Comparison of ENCODE assay signal across 8 mouse cellular contexts in the genomic region with DNA sequence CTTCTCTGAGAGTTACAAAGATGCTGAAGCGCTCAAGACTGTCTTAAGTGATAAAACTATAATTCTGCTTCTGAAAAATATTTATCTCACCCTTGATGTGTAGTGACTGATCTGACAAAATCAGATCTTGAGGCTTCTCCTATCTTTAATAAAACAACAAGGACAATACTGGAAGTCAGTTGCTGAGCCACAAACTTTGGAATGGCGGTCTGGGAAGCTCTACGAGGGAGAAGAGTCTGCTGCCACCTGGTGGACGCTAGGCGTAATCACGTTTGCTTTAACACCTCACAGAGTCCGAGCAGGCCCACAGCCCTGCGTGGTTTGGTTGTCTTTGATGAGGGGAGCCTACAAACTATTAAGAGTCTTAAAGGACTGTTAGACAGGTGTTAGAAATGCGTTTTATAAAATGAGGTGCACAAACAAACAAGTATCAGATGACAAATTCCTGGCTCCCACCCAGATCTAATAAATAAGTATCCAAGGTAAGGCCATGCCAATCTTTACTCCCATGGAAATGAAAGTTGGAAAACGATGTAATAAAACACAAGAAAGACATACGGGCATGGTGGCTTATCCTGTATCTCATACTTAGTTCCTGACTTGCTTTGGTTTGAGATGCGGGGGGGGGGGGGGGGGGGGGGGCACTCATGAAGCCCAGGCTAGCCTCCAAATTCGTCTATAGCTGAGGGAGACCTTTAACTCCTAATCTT.
DNase-seq lines count a peak whose midpoint lies in the region; ATAC-seq and TF ChIP-seq lines count a peak whose summit lies in the region.

No protein-coding gene starts in this region.

- peak; percentile 80 for TF ChIP-seq RAD21 in MEL (IDR thresholded peaks at IDR 0.05; ENCODE audit: low read depth, low read length)

- ATAC-seq in forebrain, embryonic 12.5 days (ENCODE audit: low FRiP score): peak; percentile 85
- ATAC-seq in lung, embryonic 14.5 days (ENCODE audit: insufficient read depth): peak; percentile 82

- no peaks in the 10 kb centered on the region for H3K79me2 ChIP-seq in MEL (ENCODE audit: control insufficient read depth, insufficient read depth, low read length, poor library complexity)

- no peak overlapping the region for H3K9ac ChIP-seq in MEL (ENCODE audit: control insufficient read depth, low read depth, low read length, poor library complexity, severe bottlenecking)
- H3K9ac ChIP-seq in forebrain, embryonic 12.5 days: no peak overlapping the region
- H3K9ac ChIP-seq in lung, embryonic 14.5 days: no peak overlapping the region

- H3K4me1 ChIP-seq in MEL (ENCODE audit: control insufficient read depth in 1 of 2, insufficient read depth in 2 of 2, low read length in 2 of 2): no peaks in the 10 kb centered on the region
- H3K4me1 ChIP-seq in forebrain, embryonic 12.5 days: no peaks in the 10 kb centered on the region
- H3K4me1 ChIP-seq in lung, embryonic 14.5 days (ENCODE audit: insufficient read depth): peaks cover 5% of the 10 kb centered on the region; the same call in 1 of the 2 replicates
- no peaks in the 10 kb centered on the region for H3K4me1 ChIP-seq in olfactory bulb, adult 2 months (ENCODE audit: control insufficient read depth, insufficient read depth, low read length)

- peak; percentile 72 for DNase-seq in MEL (ENCODE audit: low read depth, low spot score)
- DNase-seq in c-Kit-positive CD71-negative TER-119-negative erythroid progenitor cells, embryonic 14.5 days (ENCODE audit: low read depth): peak; percentile 46
- DNase-seq in heart, postnatal 4 days: peak; percentile 83
- peak; percentile 54 for DNase-seq in layer of hippocampus, adult 11-12 months (ENCODE audit: low spot score)
- DNase-seq in lung, embryonic 14.5 days: peak; percentile 94
- DNase-seq in urinary bladder, postnatal 4 days (ENCODE audit: low spot score in 2 of 2): peak; percentile 60 to 77

- no peak overlapping the region for H3K27ac ChIP-seq in MEL (ENCODE audit: control insufficient read depth, low read depth, low read length)
- H3K27ac ChIP-seq in forebrain, embryonic 12.5 days: no peak overlapping the region
- no peak overlapping the region for H3K27ac ChIP-seq in lung, embryonic 14.5 days (ENCODE audit: low read depth)
- no peak overlapping the region for H3K27ac ChIP-seq in olfactory bulb, adult 2 months (ENCODE audit: insufficient read depth, low read depth, low read length)

- 29% methylated on average over 12 of the region's 13 CpGs for WGBS in forebrain, embryonic 12.5 days
- 25% methylated on average over 13 of the region's 13 CpGs for WGBS in lung, embryonic 14.5 days
- 26% methylated on average over 13 of the region's 13 CpGs for WGBS in olfactory bulb, adult 2 months

- no peaks in the 10 kb centered on the region; a peak in 1 of 4 replicates for H3K27me3 ChIP-seq in MEL (ENCODE audit: control insufficient read depth in 1 of 2, insufficient read depth in 2 of 2, low read length in 2 of 2)
- no peaks in the 10 kb centered on the region for H3K27me3 ChIP-seq in forebrain, embryonic 12.5 days
- no peaks in the 10 kb centered on the region for H3K27me3 ChIP-seq in lung, embryonic 14.5 days (ENCODE audit: insufficient read depth, low read length)

- no peak for TF ChIP-seq POLR2A in MEL (IDR thresholded peaks at IDR 0.05; ENCODE audit: control insufficient read depth in 1 of 2, insufficient read depth in 1 of 2, low read depth in 1 of 2, low read length in 2 of 2, poor library complexity in 1 of 2)
- TF ChIP-seq POLR2A in olfactory bulb, adult 2 months (IDR thresholded peaks at IDR 0.05; ENCODE audit: insufficient read depth, low read depth, low read length): no peak

- H3K9me3 ChIP-seq in MEL (replicated peaks; ENCODE audit: insufficient read depth, low read length): no peaks in the 10 kb centered on the region
- no peaks in the 10 kb centered on the region for H3K9me3 ChIP-seq in forebrain, embryonic 12.5 days
- no peaks in the 10 kb centered on the region for H3K9me3 ChIP-seq in lung, embryonic 14.5 days (ENCODE audit: low read depth, low read length)

- no peaks in the 10 kb centered on the region for H3K36me3 ChIP-seq in MEL (ENCODE audit: control insufficient read depth in 1 of 2, insufficient read depth in 2 of 2, low read length in 2 of 2)
- H3K36me3 ChIP-seq in forebrain, embryonic 12.5 days (replicated peaks): no peaks in the 10 kb centered on the region
- H3K36me3 ChIP-seq in lung, embryonic 14.5 days (ENCODE audit: insufficient read depth): no peaks in the 10 kb centered on the region

- TF ChIP-seq CTCF in MEL (IDR thresholded peaks at IDR 0.05 in 2 of 3, conservative IDR thresholded peaks at IDR 0.05 in 1 of 3; ENCODE audit: control insufficient read depth in 1 of 3, insufficient read depth in 1 of 3, low read depth in 2 of 3, low read length in 3 of 3, poor library complexity in 1 of 3, severe bottlenecking in 1 of 3): peak; percentile 82 to 92 (median 90)
- peak; percentile 97 for TF ChIP-seq CTCF in lung, embryonic 14.5 days (IDR thresholded peaks at IDR 0.05; ENCODE audit: low read depth)
- peak; percentile 67 for TF ChIP-seq CTCF in olfactory bulb, adult 2 months (IDR thresholded peaks at IDR 0.05; ENCODE audit: insufficient read depth, low read depth, low read length)

- H3K4me2 ChIP-seq in forebrain, embryonic 12.5 days: no peak overlapping the region
- H3K4me2 ChIP-seq in lung, embryonic 14.5 days: no peak overlapping the region

- H3K4me3 ChIP-seq in MEL (ENCODE audit: control insufficient read depth in 1 of 2, insufficient read depth in 1 of 2, low read depth in 2 of 2, low read length in 2 of 2): no peak overlapping the region
- no peak overlapping the region for H3K4me3 ChIP-seq in forebrain, embryonic 12.5 days (replicated peaks)
- no peak overlapping the region for H3K4me3 ChIP-seq in lung, embryonic 14.5 days (ENCODE audit: low read depth, low read length)
- H3K4me3 ChIP-seq in olfactory bulb, adult 2 months (ENCODE audit: insufficient read depth, low read depth, low read length): no peak overlapping the region

- no peak for TF ChIP-seq EP300 in MEL (IDR thresholded peaks at IDR 0.05; ENCODE audit: low read depth in 1 of 2, low read length in 2 of 2)

TF ChIP-seq in MEL, 35 proteins besides CTCF, POLR2A, EP300 and RAD21:
- TF ChIP-seq ZNF384 (IDR thresholded peaks at IDR 0.05; ENCODE audit: low read depth, low read length): no peak
- TF ChIP-seq TCF12 (IDR thresholded peaks at IDR 0.05; ENCODE audit: low read depth, low read length): no peak
- peak; percentile 89 for TF ChIP-seq SMC3 (IDR thresholded peaks at IDR 0.05; ENCODE audit: low read depth, low read length)
- no peak for TF ChIP-seq GABPA (IDR thresholded peaks at IDR 0.05; ENCODE audit: low read depth, low read length)
- peak; percentile 78 for TF ChIP-seq ZC3H11A (IDR thresholded peaks at IDR 0.05; ENCODE audit: low read depth, low read length)
TF ChIP-seq in MEL: peak in this region for 2.
